Mouse (Mus musculus) CD8-positive naive resting alpha-beta T cell, adult 2 months (primary cell): ENCODE data around the gene Crtc3.
A peak's percentile ranks its signal among the peaks of the same experiment; 100 is the strongest.

Source experiments
- DNase-seq, 2 experiments: peaks; one replicate each; pipeline ENCODE4 v3.0.0; 2022; ENCODE audit warnings: low read depth in 2 of 2, low spot score in 2 of 2

Gene Crtc3

DNA sequence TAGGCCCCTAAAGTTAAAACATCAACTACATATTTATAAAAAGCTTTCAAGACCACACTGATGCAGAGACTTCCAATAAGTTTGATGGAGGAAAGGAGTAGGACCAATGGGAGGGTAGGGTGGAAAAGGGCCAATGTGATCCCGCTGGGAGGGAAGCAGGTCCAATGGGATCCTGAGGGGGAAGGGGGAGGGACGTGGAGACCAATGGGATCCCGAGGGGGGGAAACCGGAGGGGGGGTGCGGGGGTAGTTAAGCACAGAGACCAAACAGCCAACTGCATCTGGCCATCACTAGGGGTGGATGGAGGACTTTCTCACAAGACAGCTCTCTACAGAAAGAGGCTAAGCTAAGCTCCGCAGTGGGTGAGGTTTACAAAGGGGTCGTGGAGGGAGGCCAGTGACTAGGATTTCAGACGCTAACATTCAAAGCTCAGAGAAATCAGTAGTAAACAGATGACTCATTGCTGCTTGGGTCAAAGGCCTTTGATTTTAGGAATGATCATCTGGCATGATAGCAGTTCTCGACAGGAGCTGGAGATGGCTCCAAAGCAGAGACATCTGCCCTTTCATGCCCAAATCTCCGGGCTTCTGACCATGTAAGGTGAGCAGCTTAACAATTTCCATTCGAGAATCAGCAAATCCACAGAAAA is 83.6 kb downstream of the Crtc3 start:
- no peak for DNase-seq

DNA sequence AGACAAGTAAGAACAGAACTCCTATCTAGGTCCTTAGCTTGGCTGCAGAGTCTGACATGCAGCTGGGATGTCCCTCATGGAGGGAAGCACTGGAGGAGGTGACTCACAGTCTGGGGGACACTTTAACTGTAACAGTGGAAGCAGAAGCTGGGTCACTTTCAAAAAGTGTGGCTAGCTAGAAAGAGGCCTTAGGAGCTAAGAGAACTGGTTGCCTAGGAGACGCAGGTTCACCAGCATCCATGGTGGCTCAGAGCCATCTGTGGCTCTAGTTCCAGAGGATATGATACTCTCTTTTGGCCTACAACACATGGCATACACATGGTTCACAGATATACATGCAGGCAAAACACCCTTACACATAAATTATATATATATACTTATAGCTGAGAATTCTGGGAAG is 86.1 kb downstream of the Crtc3 start:
- no peak for DNase-seq

DNA sequence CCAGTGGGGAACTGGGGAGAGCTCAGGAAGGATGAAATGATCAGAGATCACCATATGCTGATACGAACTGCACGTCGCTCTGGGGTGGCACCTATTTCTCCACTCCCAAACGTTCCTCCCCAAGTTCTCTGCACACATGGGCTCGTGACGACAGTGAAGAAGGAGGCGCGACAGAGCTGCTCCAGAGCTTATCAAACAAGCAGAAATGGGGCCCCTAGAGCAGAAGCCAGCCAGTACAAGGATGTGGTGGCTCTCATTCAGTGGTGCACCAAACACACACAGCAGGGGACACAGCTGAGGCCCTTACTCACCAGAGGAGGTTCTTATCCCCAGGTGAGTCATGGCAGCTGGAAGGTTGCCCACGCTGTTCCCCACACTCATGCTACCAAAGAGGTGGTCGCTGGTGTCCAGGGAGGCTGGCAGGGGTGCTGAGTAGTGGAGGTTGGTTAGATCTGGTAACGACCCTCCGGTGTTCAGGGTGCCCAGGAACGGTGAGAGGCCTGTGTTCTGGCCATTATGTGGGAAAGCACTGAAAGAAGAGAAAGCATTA is 90.2 kb downstream of the Crtc3 start:
- no peak for DNase-seq

DNA sequence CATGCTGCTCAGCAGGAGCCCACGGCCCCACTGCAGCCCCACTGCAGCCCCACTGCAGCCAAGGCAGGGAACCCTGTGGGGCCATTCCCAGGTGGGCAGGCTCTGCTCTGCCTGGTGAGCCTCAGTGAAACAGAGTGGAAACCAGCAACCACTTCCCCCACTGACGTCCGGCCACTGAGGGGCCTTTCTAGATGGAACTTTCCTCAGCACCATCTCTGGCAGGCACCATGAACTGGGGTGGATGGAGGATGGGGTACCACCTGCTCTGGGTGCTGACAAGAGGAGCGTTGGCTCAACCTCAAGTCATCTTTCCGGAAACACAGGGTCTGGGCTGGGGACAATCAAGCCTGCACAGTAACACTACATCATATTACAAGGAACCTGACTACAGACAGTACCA is 90.8 kb downstream of the Crtc3 start:
- no peak for DNase-seq

DNA sequence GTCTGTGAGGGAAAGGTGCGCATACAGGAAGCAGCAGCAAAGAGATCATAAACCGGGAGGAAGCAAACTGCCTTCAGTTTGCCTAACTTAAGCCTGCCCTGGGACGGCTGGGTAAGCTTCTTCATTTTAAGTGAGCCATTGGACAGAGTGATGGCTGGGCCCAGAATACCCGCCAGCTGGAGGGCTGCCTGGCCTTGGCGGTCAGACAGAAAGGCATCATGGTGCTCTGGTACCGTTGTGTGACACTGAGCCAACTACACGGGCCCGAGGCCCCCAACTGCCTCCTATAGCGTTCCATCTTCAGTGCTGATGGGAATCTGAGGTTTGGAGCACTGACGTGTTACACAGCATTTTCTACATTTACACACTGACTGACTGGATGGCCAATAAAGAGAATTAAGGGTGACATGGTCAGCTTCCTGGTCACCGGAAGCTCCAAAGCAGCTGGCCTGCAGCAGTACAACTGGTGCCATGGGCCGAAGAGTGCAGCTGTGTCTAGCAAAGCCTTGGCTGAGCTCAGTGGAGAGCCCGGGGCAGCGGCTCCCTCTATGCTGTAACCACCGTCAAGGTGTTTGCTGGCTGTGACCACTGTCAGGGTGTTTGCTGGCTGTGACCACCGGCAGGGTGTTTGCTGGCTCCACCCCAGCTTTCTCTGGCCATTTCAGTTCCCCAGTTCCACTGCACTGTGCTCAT is 99.5 kb downstream of the Crtc3 start:
- no peak for DNase-seq

DNA sequence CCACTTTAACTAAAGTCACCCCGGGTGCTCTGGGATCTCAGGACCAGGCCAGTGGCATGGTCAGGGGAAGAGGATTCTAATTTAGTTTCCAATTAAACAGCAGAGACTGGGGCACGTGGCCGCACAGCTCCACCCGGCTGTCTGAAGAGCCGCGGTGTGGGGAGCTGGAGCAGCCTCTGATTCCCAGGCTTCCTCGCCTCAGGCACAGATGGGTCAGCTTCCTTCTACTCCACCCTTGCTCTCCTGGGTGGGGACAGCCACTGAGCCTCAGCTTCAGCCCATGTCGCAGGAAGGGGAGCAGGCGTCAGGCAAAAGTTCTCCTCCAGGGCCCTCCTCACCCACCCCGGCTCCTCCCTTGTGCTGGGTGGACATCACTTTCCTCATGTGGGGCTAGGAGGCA is 101.0 kb downstream of the Crtc3 start:
- DNase-seq = no peak

DNA sequence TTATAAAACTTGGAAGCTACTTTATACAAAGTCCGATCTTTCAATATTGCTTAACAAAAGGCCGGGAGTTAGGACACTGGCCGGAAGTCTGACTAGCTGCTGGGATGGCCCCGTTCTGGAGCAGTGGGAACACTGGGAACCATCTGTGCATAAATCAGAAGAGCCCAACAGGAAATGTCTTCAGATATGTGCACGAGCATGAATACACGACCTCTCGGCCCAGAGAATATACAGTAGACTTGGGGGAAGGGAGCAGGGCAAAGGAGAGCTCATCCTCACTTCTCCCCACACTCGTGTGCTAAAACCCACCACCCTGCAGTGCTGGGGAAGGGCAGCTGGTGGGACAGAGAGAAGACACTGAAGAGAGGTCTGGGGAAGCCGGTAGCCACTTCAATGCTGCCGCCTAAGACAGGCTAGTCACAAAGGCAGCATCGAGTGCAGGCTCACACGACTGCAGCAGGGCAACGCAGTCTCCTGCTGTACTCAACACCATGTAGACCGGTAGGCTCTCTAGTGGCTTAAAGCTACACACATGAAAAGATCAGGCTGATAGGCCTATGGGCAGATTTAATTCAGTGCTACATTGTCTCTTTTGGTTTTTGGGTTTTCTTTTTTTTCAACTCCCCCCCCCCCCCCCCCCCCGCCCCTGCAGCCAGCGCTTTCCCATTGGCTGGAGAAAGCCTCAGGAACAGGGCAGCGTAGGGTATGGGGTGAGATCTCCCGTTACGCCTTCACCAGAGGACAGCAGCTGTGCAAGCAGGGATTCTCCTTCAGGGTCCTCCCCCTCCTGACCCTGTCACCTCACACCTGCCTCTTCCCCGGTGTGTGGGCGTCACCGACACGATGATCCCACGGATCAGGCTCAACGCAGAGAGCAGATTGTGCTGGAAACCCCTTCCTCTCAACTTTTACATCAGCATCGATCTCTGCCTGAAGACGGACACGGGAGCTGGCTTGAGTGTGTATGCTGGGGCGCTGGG is 101.7 kb downstream of the Crtc3 start:
- no peak for DNase-seq

DNA sequence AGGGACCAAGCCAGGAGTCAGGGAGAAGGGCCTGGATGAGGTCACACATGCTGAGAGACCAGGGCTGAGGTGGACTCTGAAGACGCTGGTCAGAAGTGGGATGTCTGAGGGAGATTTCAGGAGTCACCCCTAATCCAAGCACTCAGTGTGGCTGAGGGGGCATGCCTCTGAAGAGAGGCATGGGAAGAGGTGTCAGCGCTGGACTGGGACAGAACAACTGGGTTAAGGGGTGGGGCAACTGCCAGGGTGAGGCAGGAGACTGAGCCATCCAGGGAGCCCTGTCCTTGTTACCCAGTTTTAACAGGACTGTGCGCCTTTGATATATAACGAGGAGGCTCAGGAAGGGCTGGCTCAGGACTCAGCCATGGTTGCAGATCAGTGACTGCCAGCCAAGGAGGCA is 102.5 kb downstream of the Crtc3 start:
- DNase-seq = no peak

DNA sequence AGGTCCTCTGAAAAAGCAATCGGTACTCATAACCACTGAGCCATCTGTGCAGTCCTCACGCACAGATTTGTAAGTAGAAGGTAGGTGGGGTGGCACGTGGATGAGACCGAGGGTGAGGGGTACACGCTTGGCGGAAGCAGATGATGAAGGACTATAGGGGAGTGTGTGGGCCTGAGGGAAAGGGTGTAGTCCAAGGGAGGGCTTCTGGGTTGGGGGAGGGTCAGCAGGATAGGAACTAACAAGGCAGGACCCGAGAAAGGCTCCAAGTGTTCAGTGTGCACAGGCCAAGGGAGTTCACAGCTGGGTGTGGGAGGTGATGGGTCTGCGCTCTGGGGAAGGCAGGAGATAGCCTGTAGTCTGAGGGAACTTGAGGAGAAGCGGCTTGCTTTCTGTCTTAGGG is 103.3 kb downstream of the Crtc3 start:
- no peak for DNase-seq

DNA sequence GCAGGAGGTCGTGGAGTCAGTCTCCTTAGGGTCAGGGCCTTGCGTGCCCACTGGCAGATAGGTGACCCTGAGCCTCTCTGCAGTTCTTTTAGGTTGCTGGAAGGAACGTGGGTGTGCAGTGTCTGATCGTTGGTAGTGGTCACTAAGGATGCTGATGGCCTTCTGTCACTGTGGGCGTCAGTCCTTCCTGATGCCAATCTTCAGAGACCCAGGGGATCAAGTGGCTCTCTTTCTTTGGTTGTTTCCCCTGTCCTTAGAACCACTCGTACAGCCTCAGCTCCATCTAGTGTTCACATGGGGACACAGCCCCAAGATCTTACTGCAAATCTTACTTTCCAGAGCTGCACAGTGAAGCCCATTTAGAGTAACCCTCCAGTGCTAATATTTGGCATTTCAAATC is 104.7 kb downstream of the Crtc3 start:
- DNase-seq = peak; percentile 28 to 52

DNA sequence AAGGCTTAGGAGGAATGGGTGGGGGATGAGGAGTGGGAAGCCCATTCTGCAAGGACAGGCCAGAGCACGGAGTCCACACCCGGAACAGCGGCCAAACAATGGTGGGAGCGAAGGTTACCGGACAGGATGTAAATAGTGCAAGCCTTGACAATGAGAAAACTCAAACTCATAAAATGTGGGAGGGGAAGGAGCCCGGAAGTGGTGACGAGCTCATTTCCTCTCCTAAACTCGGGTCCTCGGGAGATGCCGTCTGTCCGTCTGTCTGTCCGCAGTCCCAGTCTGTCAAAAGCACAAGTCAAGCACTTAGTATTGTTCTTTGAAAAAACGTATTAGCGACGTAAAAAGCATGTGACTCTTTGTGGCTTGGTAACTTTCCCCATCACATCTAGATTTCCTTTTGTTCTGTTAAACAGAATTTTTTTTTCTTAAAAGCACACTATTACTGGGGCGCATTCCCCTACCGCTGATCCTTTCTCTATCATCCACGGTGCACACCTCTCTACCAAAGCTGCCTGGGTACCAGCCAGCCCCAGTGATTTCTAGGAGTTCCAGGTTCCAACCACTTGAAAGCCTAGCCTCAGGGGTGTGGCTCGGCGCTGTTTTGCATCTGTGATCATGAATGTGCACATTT is 105.7 kb downstream of the Crtc3 start:
- DNase-seq = peak; percentile 44 to 54

DNA sequence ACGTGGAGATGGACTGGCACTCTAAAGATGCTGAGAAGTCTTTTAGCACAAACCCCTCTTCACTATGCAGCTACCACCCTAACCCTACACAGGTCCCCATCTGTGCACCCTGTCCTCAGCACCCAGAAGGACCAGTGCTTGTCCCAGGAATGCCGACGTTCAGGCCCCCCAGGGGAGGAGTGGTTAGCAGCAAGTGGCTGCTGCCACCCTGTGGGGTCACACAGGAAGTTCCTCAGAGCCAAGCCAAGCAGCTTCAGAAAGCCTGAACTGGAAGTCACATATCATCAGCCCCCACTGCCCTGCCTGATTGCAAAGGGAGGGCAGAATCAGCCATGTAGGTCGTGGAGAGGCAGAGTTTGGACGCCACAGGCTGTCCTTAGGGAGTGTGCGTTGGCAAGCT is 108.3 kb downstream of the Crtc3 start:
- peak; percentile 14 to 25 for DNase-seq

DNA sequence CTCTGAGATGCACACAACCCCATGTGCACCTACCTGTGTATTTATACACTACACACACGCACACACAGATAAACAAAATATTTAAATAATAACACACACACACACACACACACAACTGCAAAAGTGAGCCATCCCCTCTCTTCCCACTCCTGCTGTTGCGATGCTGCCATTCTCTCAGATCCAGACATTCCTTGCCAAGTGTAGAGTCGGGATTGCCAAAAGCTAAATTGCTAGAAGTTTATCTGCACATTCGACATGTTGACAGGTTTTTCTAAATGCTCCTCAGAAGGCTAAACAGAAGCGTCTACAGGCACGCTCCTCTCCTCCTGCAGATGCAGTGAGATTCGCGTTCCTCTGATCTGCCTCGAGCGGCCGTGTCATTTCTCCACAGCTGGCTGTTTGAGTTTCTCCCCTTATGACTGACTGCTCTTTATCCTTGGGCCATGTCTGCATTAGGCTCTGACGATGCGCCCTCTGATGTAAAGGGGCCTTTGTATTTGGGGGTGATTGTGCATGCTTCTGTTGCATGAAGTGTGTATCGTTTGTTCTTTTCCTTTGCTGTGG is 111.2 kb downstream of the Crtc3 start:
- no peak for DNase-seq

DNA sequence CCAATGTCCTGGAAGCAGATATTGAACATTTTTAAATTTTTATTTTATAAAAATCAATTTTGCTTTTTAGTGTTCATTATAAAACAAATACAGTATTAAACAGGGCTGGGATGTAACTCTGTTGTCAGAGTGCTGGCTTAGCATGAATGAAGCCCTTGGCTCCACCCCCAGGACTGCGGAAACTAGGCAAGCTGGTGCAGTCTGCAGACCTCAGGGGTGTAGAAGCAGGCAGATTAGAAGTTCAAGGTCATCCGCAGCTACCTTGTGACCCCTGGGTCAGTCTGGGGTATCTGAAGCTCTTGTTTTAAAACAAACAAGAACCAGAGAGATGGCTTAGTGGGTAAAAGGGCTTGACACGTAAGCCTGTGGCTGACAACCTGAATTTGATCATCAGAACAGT is 112.1 kb downstream of the Crtc3 start:
- DNase-seq = no peak

DNA sequence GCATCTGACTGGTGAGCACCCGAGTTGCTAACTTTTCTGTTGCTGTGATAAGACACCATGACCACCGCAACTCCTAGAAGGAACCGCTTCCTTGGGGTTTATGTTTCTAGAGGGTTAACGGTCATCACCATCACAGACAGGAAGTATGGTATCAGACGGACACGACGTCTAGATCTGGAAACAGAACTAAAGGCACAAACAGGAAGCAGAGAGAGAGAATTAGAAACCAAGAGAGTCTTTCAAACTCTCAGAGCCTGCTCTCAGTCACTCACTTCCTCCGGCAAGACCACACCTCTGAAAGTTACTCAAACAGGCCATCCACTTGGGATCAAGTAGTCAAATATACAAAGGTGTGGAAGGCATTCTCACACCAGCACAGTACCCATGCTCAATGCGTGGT is 112.9 kb downstream of the Crtc3 start:
- DNase-seq = peak; percentile 14 to 33

DNA sequence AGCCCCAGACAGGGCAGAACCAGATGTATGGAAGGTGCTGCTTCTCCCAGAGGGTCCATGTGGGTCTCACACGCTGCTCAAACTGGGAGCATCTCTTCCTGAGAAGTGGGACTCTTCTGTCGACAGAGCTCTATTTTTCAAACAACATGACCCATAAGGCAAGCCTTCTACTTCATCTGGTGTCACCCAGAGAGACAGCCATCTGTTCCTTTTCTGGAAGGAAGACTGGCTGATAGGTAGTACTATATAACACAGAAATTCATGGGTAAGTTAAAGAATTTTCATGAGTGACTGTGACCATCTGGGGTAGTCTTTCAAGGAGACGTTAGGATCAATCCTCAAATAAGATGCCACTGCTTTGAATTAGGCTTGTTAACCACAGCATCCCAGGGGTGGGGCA is 115.6 kb downstream of the Crtc3 start:
- no peak for DNase-seq

DNA sequence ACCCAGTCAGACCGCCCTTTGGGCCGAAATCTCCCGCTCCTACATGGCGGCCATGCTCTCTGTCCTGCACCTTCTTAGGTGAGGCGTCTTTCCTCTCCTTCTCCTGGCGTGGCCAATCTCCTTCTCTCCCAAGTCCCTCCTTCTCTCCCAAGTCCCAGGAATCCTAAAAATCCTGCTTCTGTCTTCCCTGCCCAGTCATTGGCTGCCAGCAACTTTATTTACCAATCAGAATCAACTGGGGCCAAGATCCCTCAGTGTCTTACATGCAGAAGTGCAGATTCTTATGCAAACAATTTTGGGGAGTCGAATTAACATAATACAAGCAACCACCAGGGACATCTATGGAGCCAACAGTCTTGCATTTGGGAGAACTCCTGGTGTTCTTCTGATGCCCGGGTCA is 120.7 kb downstream of the Crtc3 start:
- DNase-seq = no peak

DNA sequence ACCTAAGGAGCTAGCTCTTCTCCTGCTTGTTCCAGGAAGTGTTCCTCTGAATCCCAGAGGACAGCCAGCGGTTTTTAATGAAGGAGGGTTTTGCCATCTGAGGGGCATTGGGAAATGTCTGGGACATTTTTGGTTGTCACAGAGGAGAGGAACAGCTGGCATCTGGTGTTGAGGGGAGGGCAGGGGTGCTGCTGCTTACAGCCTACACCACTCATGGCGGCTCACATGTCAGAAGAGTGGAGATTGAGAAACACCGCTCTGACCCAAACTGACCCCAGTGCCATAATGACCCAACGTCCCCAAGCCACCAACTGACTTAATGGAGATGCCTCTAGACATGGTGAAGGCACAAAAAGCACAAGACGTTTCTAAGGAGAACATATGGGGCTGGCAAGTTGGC is 126.7 kb downstream of the Crtc3 start:
- no peak for DNase-seq

DNA sequence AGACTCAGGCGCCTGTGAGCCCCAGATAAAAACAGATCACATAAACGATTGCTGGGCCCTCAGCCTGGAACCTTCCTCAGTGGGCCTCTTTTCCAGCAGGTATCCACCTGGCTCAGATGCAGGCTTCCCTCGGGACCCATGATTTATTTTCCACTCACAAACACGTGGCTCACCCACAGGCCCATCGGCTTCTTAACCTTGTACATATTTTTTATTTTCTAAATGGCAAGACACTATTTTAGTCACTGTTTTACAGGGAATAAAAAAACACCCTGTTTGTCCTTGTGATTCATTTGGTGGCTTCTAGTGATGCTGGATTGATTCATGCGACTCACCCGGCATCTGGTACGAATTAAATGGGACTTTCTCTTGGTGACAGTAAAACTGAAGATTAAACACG is 127.4 kb downstream of the Crtc3 start:
- DNase-seq = no peak

DNA sequence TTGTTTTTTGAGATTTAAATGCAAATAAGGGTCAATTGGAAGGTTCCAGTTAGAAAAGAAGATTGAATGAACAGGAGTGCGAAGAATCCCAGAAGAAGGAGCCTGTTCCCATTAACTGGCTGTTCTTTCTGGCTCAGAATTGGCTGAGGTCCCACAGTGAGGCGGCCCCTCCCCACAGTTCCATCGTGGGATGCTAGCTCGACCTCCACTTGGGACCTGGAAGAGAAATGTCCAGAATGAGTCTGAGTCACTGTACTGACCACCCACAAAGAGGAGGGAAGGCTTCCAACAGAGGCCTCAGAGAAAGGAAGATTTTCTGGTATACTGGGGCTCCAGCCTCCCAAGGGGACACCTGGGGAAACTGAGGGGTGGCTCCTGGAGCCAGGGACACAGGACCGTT is 130.1 kb downstream of the Crtc3 start:
- DNase-seq = no peak

DNA sequence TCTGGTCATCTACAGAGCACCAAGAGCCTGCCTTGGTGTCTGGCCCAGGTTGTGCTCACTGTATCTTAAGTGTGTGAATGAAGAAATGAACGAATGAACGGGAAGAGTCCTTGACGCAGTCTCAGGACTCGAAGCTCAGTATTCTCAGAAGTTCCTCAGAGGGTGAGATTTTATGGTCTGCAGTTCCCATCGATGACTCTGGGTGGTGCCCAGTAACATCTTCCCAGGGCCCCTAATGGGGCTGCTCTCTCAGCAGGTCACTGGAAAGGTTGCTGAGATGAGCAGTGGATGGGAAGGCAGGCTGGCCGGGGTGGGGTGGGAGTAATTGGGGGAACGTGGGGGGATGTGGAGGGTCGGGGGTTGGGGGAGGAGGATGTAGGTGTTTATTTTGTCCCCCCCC is 130.6 kb downstream of the Crtc3 start:
- no peak for DNase-seq
